Mouse (Mus musculus) gastrocnemius, postnatal 4 days (tissue): ENCODE measurements around the gene Plekhg4. TPM values are rescaled to one million over a fixed set of nuclear protein-coding genes. Genes with fewer than 3 reads are reported as not detected.

Experiments used
- DNase-seq, 2 experiments: peaks; one replicate each; pipeline ENCODE4 v3.0.0; 2021 to 2022; ENCODE audit warnings: low spot score in 2 of 2, mixed read lengths in 2 of 2
- total RNA-seq, 2 experiments: library from RNA; stranded (reverse); gene quantifications; 2 replicates each; pipeline ENCODE4 v1.2.3; 2021

The Plekhg4 gene
- total RNA-seq, 2 experiments from 2014 or later, result 0.17 to 0.26 TPM

- DNase-seq, result no peak
These were observed 24.7 kb downstream of the Plekhg4 start for GRCm38 (mm10) chr8:105397747-105398146.

GRCm38 (mm10) chr8:105400016-105400415 is 26.9 kb downstream of the Plekhg4 start:
- no peak for DNase-seq

- DNase-seq, result no peak
These were observed 30.4 kb downstream of the Plekhg4 start for GRCm38 (mm10) chr8:105403467-105403866.

GRCm38 (mm10) chr8:105404496-105404895 is 31.4 kb downstream of the Plekhg4 start:
- no peak for DNase-seq

GRCm38 (mm10) chr8:105406416-105406815 is 33.3 kb downstream of the Plekhg4 start:
- DNase-seq, result no peak

- DNase-seq, result no peak
These were observed 35.3 kb downstream of the Plekhg4 start for GRCm38 (mm10) chr8:105408331-105408730.

GRCm38 (mm10) chr8:105409947-105410346 is 36.9 kb downstream of the Plekhg4 start:
- DNase-seq, result no peak

- peak; percentile 24 to 48 for DNase-seq
These were observed 40.3 kb downstream of the Plekhg4 start, which contains the start of the genes Kctd19 and Lrrc36 for GRCm38 (mm10) chr8:105413391-105413790. Gene Kctd19 (minus strand): TSS chr8:105413502. Gene Lrrc36 (plus strand): TSS chr8:105413571.

GRCm38 (mm10) chr8:105418992-105419391 is 45.9 kb downstream of the Plekhg4 start:
- no peak for DNase-seq

GRCm38 (mm10) chr8:105419800-105420199 is 46.7 kb downstream of the Plekhg4 start:
- no peak for DNase-seq

- DNase-seq, result no peak
These were observed 48.9 kb downstream of the Plekhg4 start for GRCm38 (mm10) chr8:105422006-105422405.

- DNase-seq, result no peak
These were observed 53.8 kb downstream of the Plekhg4 start for GRCm38 (mm10) chr8:105426878-105427277.

- DNase-seq, result no peak
These were observed 58.9 kb downstream of the Plekhg4 start for GRCm38 (mm10) chr8:105431743-105432515.

Other genes starting within 250 kb of the Plekhg4 start
- gene Ces4a, start 241.5 kb upstream of the Plekhg4 start, total RNA-seq, result not detected
- 10 to 100 TPM; 48.5 to 55.6 TPM for gene Cbfb, start 202.6 kb upstream of the Plekhg4 start, total RNA-seq
- 10 to 100 TPM; 16.2 to 16.5 TPM for gene D230025D16Rik, start 148.1 kb upstream of the Plekhg4 start, total RNA-seq
- 10 to 100 TPM; 14.9 to 15.3 TPM for gene B3gnt9, start 118.1 kb upstream of the Plekhg4 start, total RNA-seq
- gene Tradd, start 108.7 kb upstream of the Plekhg4 start, total RNA-seq, result 10 to 100 TPM in 1 of 2 experiments, 1 to 10 TPM in 1; 6.6 to 10.2 TPM
- gene Fbxl8, start 108.6 kb upstream of the Plekhg4 start, total RNA-seq, result 1 to 10 TPM; 2.2 to 2.7 TPM
- under 1 TPM; 0.21 to 0.29 TPM for gene Hsf4, start 103.5 kb upstream of the Plekhg4 start, total RNA-seq
- gene Nol3, start 97.1 kb upstream of the Plekhg4 start, total RNA-seq, result 10 to 100 TPM; 26.5 to 27.1 TPM
- gene 4931428F04Rik, start 83.4 kb upstream of the Plekhg4 start, total RNA-seq, result 1 to 10 TPM; 3.8 to 6.3 TPM
- gene Exoc3l, start 77.2 kb upstream of the Plekhg4 start, total RNA-seq, result 1 to 10 TPM; 8.1 to 8.7 TPM
- gene E2f4, start 75.6 kb upstream of the Plekhg4 start, total RNA-seq, result 10 to 100 TPM; 27.4 to 31.1 TPM
- gene Elmo3, start 67.7 kb upstream of the Plekhg4 start, total RNA-seq, result 1 to 10 TPM; 1.0 to 1.1 TPM
- 1 to 10 TPM; 3.6 to 4.1 TPM for gene Lrrc29, start 47.0 kb upstream of the Plekhg4 start, total RNA-seq
- 10 to 100 TPM; 28.7 to 29.5 TPM for gene Tmem208, start 46.9 kb upstream of the Plekhg4 start, total RNA-seq
- gene Fhod1, start 25.3 kb upstream of the Plekhg4 start, total RNA-seq, result 10 to 100 TPM; 12.4 to 14.2 TPM
- 1 to 10 TPM; 4.0 to 4.2 TPM for gene Slc9a5, start 24.4 kb upstream of the Plekhg4 start, total RNA-seq
- not detected for gene Kctd19, start 40.2 kb downstream of the Plekhg4 start, total RNA-seq
- gene Lrrc36, start 40.3 kb downstream of the Plekhg4 start, total RNA-seq, result 1 to 10 TPM; 1.6 to 1.7 TPM
- gene Tppp3, start 98.3 kb downstream of the Plekhg4 start, total RNA-seq, result 100 to 1,000 TPM; 527 to 572 TPM
- 10 to 100 TPM; 21.0 to 21.6 TPM for gene Zdhhc1, start 123.6 kb downstream of the Plekhg4 start, total RNA-seq
- gene Hsd11b2, start 145.5 kb downstream of the Plekhg4 start, total RNA-seq, result 10 to 100 TPM; 13.3 to 14.8 TPM
- gene Atp6v0d1, start 192.8 kb downstream of the Plekhg4 start, total RNA-seq, result 10 to 100 TPM; 71.8 to 71.9 TPM
- gene Ripor1, start 232.0 kb downstream of the Plekhg4 start, total RNA-seq, result 10 to 100 TPM; 31.9 to 32.4 TPM